In the genomic region with DNA sequence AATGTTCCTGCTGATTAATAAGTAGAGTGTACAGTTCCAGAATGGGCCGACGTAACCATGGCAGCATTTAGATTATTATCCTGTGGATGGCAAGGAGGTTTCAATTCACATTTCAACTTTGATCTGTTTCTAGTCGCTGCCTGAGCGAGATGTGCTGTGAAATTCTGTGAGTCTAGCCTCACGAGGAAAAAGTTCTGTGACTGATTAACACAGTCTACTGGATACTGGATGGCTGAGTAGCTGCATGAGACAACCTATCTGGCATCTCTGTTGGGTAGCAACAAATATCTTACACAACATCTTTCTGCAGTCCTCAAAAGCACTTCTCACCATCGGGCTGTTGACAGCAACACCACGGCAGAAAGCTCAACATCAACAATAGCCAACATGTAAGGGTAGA, we compare ENCODE assay signal across 23 mouse cellular contexts. TPM values are rescaled to one million over a fixed set of nuclear protein-coding genes. Genes with fewer than 3 reads are reported as not detected.
DNase-seq lines count a peak whose midpoint lies in the region; ATAC-seq and TF ChIP-seq lines count a peak whose summit lies in the region.
"Had no signal": no experiment of that assay in that cellular context is flagged by ENCODE, and none has a peak within 500 bp of the region (broad histone marks: within the 10 kb centered on the region; RNA-seq: fewer than 3 reads in every experiment).

No protein-coding gene starts in this region.

- TF ChIP-seq CTCF in kidney, adult 2 months (conservative IDR thresholded peaks at IDR 0.05; ENCODE audit: insufficient read depth, insufficient read length, low read depth, low read length), result no peak
- no peak for TF ChIP-seq CTCF in kidney, postnatal 0 days (IDR thresholded peaks at IDR 0.05; ENCODE audit: low read depth)

- WGBS in kidney, adult 2 months, result 60% methylated on average over 7 of the region's 7 CpGs
- WGBS in kidney, embryonic 16.5 days, result 85% methylated on average over 7 of the region's 7 CpGs
- 81% methylated on average over 7 of the region's 7 CpGs for whole genome bisulfite sequencing in kidney, postnatal 0 days

- no peak overlapping the region for H3K4me3 ChIP-seq in kidney, adult 2 months (ENCODE audit: insufficient read depth, low read depth, low read length)
- H3K4me3 ChIP-seq in kidney, embryonic 16.5 days (ENCODE audit: low read length), result no peak overlapping the region
- no peak overlapping the region for H3K4me3 ChIP-seq in kidney, postnatal 0 days (replicated peaks; ENCODE audit: low read depth, low read length)

- no peaks in the 10 kb centered on the region for H3K27me3 ChIP-seq in kidney, adult 2 months (replicated peaks; ENCODE audit: control insufficient read depth, insufficient read depth, low read length)
- peaks cover 16% of the 10 kb centered on the region; the same call in 1 of the 2 replicates for H3K27me3 ChIP-seq in kidney, embryonic 16.5 days (ENCODE audit: insufficient read depth, low read length)
- H3K27me3 ChIP-seq in kidney, postnatal 0 days (ENCODE audit: insufficient read depth, low read length), result no peaks in the 10 kb centered on the region
- H3K27me3 ChIP-seq: CH12.LX, Patski had no signal

- no peak overlapping the region for H3K4me2 ChIP-seq in kidney, embryonic 16.5 days (replicated peaks; ENCODE audit: low read depth, low read length)
- H3K4me2 ChIP-seq in kidney, postnatal 0 days (ENCODE audit: low read length), result no peak overlapping the region

- no peak for ATAC-seq in kidney, embryonic 16.5 days (ENCODE audit: low FRiP score, low TSS enrichment)
- ATAC-seq in kidney, postnatal 0 days (replicated peaks; ENCODE audit: low FRiP score, low read depth), result no peak
- ATAC-seq: activated CD4-positive, CD25-positive, alpha-beta regulatory T cell, adult 4 months; CD4-positive, CD25-positive, alpha-beta regulatory T cell, adult 4 months; Patski had no signal

- TF ChIP-seq POLR2A in kidney, adult 2 months (IDR thresholded peaks at IDR 0.05; ENCODE audit: low read depth, low read length), result no peak

- peak; percentile 40 for DNase-seq in kidney, adult 11 months
- DNase-seq in kidney, postnatal 14 days, result no peak
- DNase-seq in kidney, adult 2 months, result peak; percentile 72
- no peak for DNase-seq in kidney, postnatal 10 days
- DNase-seq in kidney, adult 9 months, result peak; percentile 61
- peak; percentile 0 for DNase-seq in kidney, postnatal 0 days (ENCODE audit: low spot score)
- DNase-seq in kidney, adult 18-20 months, result no peak
- DNase-seq: adrenal gland, adult 2 months; adrenal gland, adult 8-10 months; adrenal gland, postnatal 10 days; adrenal gland, postnatal 14 days; adrenal gland, postnatal 25 days; adrenal gland, postnatal 36 days; B cell, adult 2 months; cerebellum, adult 11 months; cerebellum, adult 11-12 months had no signal

- H3K9me3 ChIP-seq in kidney, embryonic 16.5 days (ENCODE audit: low read length), result no peaks in the 10 kb centered on the region
- no peaks in the 10 kb centered on the region for H3K9me3 ChIP-seq in kidney, postnatal 0 days (replicated peaks; ENCODE audit: low read length)
- H3K9me3 ChIP-seq: G1E had no signal

- no peaks in the 10 kb centered on the region for H3K36me3 ChIP-seq in kidney, adult 2 months (ENCODE audit: control insufficient read depth, insufficient read depth, low read length)
- H3K36me3 ChIP-seq in kidney, embryonic 16.5 days (ENCODE audit: insufficient read depth, low read length), result no peaks in the 10 kb centered on the region
- no peaks in the 10 kb centered on the region for H3K36me3 ChIP-seq in kidney, postnatal 0 days (ENCODE audit: insufficient read depth, low read length)
- H3K36me3 ChIP-seq: G1E had no signal

- 0 out of 2 replicates have a peak overlapping the region, but pooled peaks have one; percentile 16 for H3K27ac ChIP-seq in kidney, adult 2 months (ENCODE audit: insufficient read depth, low read depth, low read length)
- no peak overlapping the region for H3K27ac ChIP-seq in kidney, embryonic 16.5 days (ENCODE audit: low read length)
- no peak overlapping the region for H3K27ac ChIP-seq in kidney, postnatal 0 days

- H3K9ac ChIP-seq in kidney, embryonic 16.5 days (replicated peaks; ENCODE audit: low read length), result no peak overlapping the region
- H3K9ac ChIP-seq in kidney, postnatal 0 days (ENCODE audit: low read depth, low read length), result no peak overlapping the region

- peaks cover 2% of the 10 kb centered on the region; the same call in 1 of the 2 replicates for H3K4me1 ChIP-seq in kidney, adult 2 months (ENCODE audit: control insufficient read depth, insufficient read depth, low read length)
- no peaks in the 10 kb centered on the region for H3K4me1 ChIP-seq in kidney, embryonic 16.5 days (ENCODE audit: insufficient read depth, low read length)
- H3K4me1 ChIP-seq in kidney, postnatal 0 days (replicated peaks; ENCODE audit: insufficient read depth, low read length), result no peaks in the 10 kb centered on the region

RNA-seq across cellular contexts. Expression of a gene that starts 4.7 kb away (rescaled TPM):
- polyA plus RNA-seq in kidney, adult 2 months (2012; rRNA removed), result 45.6 and 49.1 TPM in 2 replicates
- polyA plus RNA-seq in kidney, embryonic 16.5 days (2015; fragmentation: Nextera tagmentation; extraction: Ambion mirVana), result 2.3 and 2.4 TPM in 2 replicates
- 6.7 and 6.8 TPM in 2 replicates for polyA plus RNA-seq in kidney, postnatal 0 days (2015; fragmentation: Nextera tagmentation; extraction: Ambion mirVana)
- polyA plus RNA-seq: G1E had no signal

RNA-seq across cellular contexts. Expression of a gene that starts 43.8 kb away (rescaled TPM):
- 5.9 and 6.7 TPM in 2 replicates for polyA plus RNA-seq in kidney, adult 2 months (2012; rRNA removed)
- polyA plus RNA-seq in kidney, embryonic 16.5 days (2015; fragmentation: Nextera tagmentation; extraction: Ambion mirVana), result 27.8 and 31.8 TPM in 2 replicates
- polyA plus RNA-seq in kidney, postnatal 0 days (2015; fragmentation: Nextera tagmentation; extraction: Ambion mirVana), result 18.8 and 18.9 TPM in 2 replicates

RNA-seq across cellular contexts. Expression of a gene that starts 56.1 kb away (rescaled TPM):
- polyA plus RNA-seq in kidney, adult 2 months (2012; rRNA removed), result 171 and 274 TPM in 2 replicates
- 131 and 161 TPM in 2 replicates for polyA plus RNA-seq in kidney, embryonic 16.5 days (2015; fragmentation: Nextera tagmentation; extraction: Ambion mirVana)
- polyA plus RNA-seq in kidney, postnatal 0 days (2015; fragmentation: Nextera tagmentation; extraction: Ambion mirVana), result 504 and 550 TPM in 2 replicates
- polyA plus RNA-seq: activated CD4-positive, CD25-positive, alpha-beta regulatory T cell, adult 4 months; adrenal gland, adult 2 months; C2C12; CD4-positive, CD25-positive, alpha-beta regulatory T cell, adult 4 months; Patski had no signal

Comparison
In these comparisons a context has a peak if more than half of its experiments do, and no peak if none do; other contexts are left out.
1. DNase-seq: peak in kidney, adult 11 months (single experiment), kidney, adult 2 months (single experiment), kidney, adult 9 months (single experiment) and kidney, postnatal 0 days (single experiment); none in kidney, postnatal 14 days (single experiment), kidney, postnatal 10 days (single experiment) and kidney, adult 18-20 months (single experiment).